Mouse (Mus musculus): ENCODE data around the gene Izumo4. TPM values are rescaled to one million over a fixed set of nuclear protein-coding genes. Genes with fewer than 3 reads are reported as not detected.

Izumo4 gene
- 30.1 and 36.5 TPM in 2 replicates for polyA plus RNA-seq (2012; rRNA removed)

GRCm38 (mm10) chr10:80701721-80702535 is at the start of gene Izumo4, which contains the start of gene Mob3a:
Izumo4 (plus strand) TSS chr10:80702184.
Mob3a (minus strand) TSS chr10:80701977.

GRCm38 (mm10) chr10:80656863-80657623 is 44.9 kb upstream of the Izumo4 start, which contains the start of gene Btbd2:
Btbd2 (minus strand) TSS chr10:80657071.

DNA sequence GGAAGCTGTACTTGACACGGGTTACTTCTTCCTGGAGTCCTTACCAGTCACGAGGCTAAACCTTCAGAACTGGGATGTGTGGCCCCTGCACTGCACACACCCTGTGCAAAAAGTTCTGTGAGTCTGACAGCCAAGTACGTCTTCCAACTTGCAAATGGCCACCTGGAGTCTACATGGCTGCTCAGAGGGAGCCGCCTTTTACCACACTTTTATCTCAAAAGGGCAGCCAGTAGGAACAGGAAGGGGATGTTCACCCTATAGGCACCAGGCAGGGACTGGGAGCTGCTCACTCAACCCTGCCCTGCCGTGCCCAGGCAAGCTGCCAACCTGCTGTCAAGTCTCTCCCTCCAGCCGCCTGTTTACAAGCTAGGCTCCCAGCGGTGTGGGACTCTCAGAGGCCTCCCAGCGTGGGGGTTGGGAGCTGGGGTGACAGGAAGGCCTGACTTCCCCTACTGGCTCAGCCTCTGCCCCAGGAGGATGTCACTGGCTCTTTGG is 24.0 kb upstream of the Izumo4 start, which contains the start of gene Mknk2:
TSS of gene Mknk2 (minus strand) at position 171 of the 495 bp plus-strand sequence.

DNA sequence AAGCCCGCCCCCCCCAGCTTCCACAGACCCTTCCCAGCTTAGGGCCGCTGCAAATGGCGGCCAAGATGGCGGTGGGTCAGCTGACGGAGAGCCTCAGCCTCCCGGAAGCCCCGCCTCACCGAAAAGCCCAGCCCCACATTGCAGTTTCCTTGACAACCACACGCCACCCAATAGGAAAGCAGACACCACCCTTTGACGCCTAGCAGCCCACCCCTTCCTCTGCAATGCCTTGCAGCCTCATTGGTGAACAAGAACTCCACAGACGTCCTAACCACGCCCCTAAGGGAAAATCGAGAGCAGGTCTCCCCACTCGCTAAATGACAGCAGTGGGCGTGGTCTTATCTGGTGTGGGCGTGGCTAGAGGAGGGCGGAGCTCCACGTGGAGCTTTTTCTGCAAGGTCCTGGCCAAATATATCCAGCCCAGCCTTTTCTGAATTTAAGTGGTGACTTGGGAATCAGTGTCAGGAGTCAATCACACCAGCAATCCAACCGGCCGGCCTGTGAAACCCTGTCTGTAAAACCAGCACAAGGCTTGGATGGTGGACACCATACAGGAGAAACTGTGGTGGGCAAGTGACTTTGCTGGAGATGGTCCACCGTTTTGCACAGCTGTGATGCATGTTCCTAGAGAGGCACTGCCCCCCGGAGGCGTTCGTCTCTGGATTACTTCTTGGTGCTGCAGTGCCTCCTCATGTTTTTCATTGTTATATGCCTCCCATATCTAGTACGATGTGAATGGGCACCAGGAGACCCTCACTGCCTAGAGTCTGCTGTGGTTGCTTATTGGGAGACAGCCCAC is 40.4 kb downstream of the Izumo4 start, which contains the start of gene Ap3d1:
TSS of gene Ap3d1 (minus strand) at position 85 of the 799 bp plus-strand sequence.

DNA sequence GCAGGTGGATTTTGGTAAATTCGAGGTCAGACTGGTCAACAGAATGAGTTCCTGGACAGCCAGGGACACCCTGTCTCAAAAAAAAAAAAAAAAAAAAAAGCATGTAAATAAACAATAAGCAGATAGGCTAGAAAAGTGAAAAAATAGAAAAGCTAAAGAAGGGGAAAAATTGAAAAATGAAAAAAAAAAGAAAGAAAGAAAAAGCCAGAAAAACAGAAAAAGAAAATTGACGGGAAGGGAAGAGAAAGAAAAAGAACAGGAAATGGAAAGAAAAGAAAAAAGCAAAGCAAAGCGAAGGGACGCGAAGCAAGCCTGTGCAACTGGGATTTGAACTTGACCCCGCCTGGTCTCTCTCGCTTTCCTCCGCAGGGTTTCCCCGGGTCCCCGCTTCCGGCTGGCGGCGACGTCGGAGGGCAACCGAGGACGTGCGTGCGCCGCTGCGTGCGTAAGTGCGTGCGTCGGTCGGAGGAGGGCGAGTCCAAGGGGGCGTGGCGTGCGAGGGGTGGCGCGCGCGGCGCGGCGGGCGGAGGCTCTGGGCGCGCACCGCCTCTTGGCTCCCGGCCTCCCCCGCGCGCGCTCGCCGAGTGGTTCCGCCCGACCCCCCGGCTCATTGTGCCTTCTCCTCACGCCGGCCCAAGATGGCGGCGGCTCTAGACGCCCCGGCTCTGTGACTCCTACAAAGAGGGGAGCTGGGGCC is 52.8 kb downstream of the Izumo4 start, which contains the start of gene Dot1l:
TSS of gene Dot1l (plus strand) at position 613 of the 697 bp plus-strand sequence.

Other genes with a start within 250 kb of the Izumo4 start
- gene Onecut3, start 207.3 kb upstream of the Izumo4 start, polyA plus RNA-seq (2012; rRNA removed): 1.2 and 1.8 TPM in 2 replicates
- not detected in 2 replicates for gene Atp8b3, start 163.1 kb upstream of the Izumo4 start, polyA plus RNA-seq (2012; rRNA removed)
- 24.4 and 24.8 TPM in 2 replicates for gene Rexo1, start 140.6 kb upstream of the Izumo4 start, polyA plus RNA-seq (2012; rRNA removed)
- 17.2 and 26.0 TPM in 2 replicates for gene Klf16, start 124.9 kb upstream of the Izumo4 start, polyA plus RNA-seq (2012; rRNA removed)
- 263 and 463 TPM in 2 replicates for gene Abhd17a, start 111.8 kb upstream of the Izumo4 start, polyA plus RNA-seq (2012; rRNA removed)
- gene Scamp4, start 99.3 kb upstream of the Izumo4 start, polyA plus RNA-seq (2012; rRNA removed): 91.7 and 103 TPM in 2 replicates
- 10.5 and 14.2 TPM in 2 replicates for gene Adat3, start 99.3 kb upstream of the Izumo4 start, polyA plus RNA-seq (2012; rRNA removed)
- 0.62 and 1.2 TPM in 2 replicates for gene Gm49322, start 96.2 kb upstream of the Izumo4 start, polyA plus RNA-seq (2012; rRNA removed)
- gene Csnk1g2, start 79.3 kb upstream of the Izumo4 start, polyA plus RNA-seq (2012; rRNA removed): 114 and 151 TPM in 2 replicates
- 38.9 and 41.5 TPM in 2 replicates for gene Btbd2, start 45.1 kb upstream of the Izumo4 start, polyA plus RNA-seq (2012; rRNA removed)
- gene Mknk2, start 24.1 kb upstream of the Izumo4 start, polyA plus RNA-seq (2012; rRNA removed): 165 and 210 TPM in 2 replicates
- gene Mob3a, start 207 bp upstream of the Izumo4 start, polyA plus RNA-seq (2012; rRNA removed): 15.0 and 20.9 TPM in 2 replicates
- gene Ap3d1, start 40.1 kb downstream of the Izumo4 start, polyA plus RNA-seq (2012; rRNA removed): 53.8 and 63.4 TPM in 2 replicates
- gene Dot1l, start 53.0 kb downstream of the Izumo4 start, polyA plus RNA-seq (2012; rRNA removed): 20.4 and 21.6 TPM in 2 replicates
- 28.3 and 33.0 TPM in 2 replicates for gene Sf3a2, start 96.0 kb downstream of the Izumo4 start, polyA plus RNA-seq (2012; rRNA removed)
- gene Plekhj1, start 96.4 kb downstream of the Izumo4 start, polyA plus RNA-seq (2012; rRNA removed): 26.0 and 33.2 TPM in 2 replicates
- gene Amh, start 103.1 kb downstream of the Izumo4 start, polyA plus RNA-seq (2012; rRNA removed): 11.5 and 23.8 TPM in 2 replicates
- 2.5 and 3.3 TPM in 2 replicates for gene Jsrp1, start 111.3 kb downstream of the Izumo4 start, polyA plus RNA-seq (2012; rRNA removed)
- 614 and 821 TPM in 2 replicates for gene Oaz1, start 124.5 kb downstream of the Izumo4 start, polyA plus RNA-seq (2012; rRNA removed)
- 0.53 and 0.84 TPM in 2 replicates for gene Lingo3, start 141.9 kb downstream of the Izumo4 start, polyA plus RNA-seq (2012; rRNA removed)
- 58.8 and 71.4 TPM in 2 replicates for gene Lsm7, start 153.0 kb downstream of the Izumo4 start, polyA plus RNA-seq (2012; rRNA removed)
- gene Sppl2b, start 153.1 kb downstream of the Izumo4 start, polyA plus RNA-seq (2012; rRNA removed): 48.6 and 56.7 TPM in 2 replicates
- gene Tmprss9, start 169.7 kb downstream of the Izumo4 start, polyA plus RNA-seq (2012; rRNA removed): 19.4 and 39.8 TPM in 2 replicates
- gene Timm13, start 198.8 kb downstream of the Izumo4 start, polyA plus RNA-seq (2012; rRNA removed): 106 and 120 TPM in 2 replicates
- gene Lmnb2, start 216.1 kb downstream of the Izumo4 start, polyA plus RNA-seq (2012; rRNA removed): 15.5 and 17.3 TPM in 2 replicates
- gene Gadd45b, start 227.9 kb downstream of the Izumo4 start, polyA plus RNA-seq (2012; rRNA removed): 13.8 and 21.5 TPM in 2 replicates

All from stomach, adult 2 months (tissue).